Mouse (Mus musculus) cerebellum, postnatal 4 days (tissue): ENCODE measurements around the gene Clec18a.
"Not testable (repeated sequence)": the region's sequence is repeated elsewhere in the genome, so short reads cannot be mapped to it uniquely, and the experiment has no call there.

Experiments used
- DNase-seq, 2 experiments: peaks; one replicate each; pipeline ENCODE4 v3.0.0; 2022; ENCODE audit warnings: low spot score in 2 of 2, mixed read lengths in 1 of 2

Gene Clec18a

GRCm38 (mm10) chr8:111092326-111092725, at the start of gene Clec18a:
Clec18a (minus strand) TSS chr8:111092426.
- not testable (repeated sequence) for DNase-seq

GRCm38 (mm10) chr8:111130756-111131155, 38.5 kb upstream of the Clec18a start:
- DNase-seq, result no peak

- no peak for DNase-seq
Measured at GRCm38 (mm10) chr8:111119481-111119880, 27.3 kb upstream of the Clec18a start.

GRCm38 (mm10) chr8:111114891-111115290, 22.7 kb upstream of the Clec18a start:
- no peak for DNase-seq

GRCm38 (mm10) chr8:111094719-111095302, 2.6 kb upstream of the Clec18a start:
- peak in 1 of 2 experiments; percentile 13 for DNase-seq

GRCm38 (mm10) chr8:111093865-111094718, 1.9 kb upstream of the Clec18a start, which contains the start of gene Pdpr:
Pdpr (plus strand) TSS chr8:111094630.
- peak; percentile 84 to 96 for DNase-seq

- DNase-seq, result no peak
Measured at GRCm38 (mm10) chr8:111091706-111092105, 520 bp downstream of the Clec18a start.

GRCm38 (mm10) chr8:111090126-111090525, 2.1 kb downstream of the Clec18a start:
- DNase-seq, result peak; percentile 59 to 73

GRCm38 (mm10) chr8:111083936-111084335, 8.3 kb downstream of the Clec18a start:
- DNase-seq, result not testable (repeated sequence)

GRCm38 (mm10) chr8:111081580-111082258, 10.5 kb downstream of the Clec18a start:
- no peak for DNase-seq

- DNase-seq, result no peak
Measured at GRCm38 (mm10) chr8:111079861-111080271, 12.4 kb downstream of the Clec18a start.

GRCm38 (mm10) chr8:111079461-111079860, 12.8 kb downstream of the Clec18a start:
- no peak for DNase-seq

GRCm38 (mm10) chr8:111075926-111076325, 16.3 kb downstream of the Clec18a start:
- DNase-seq, result no peak

- DNase-seq, result not testable (repeated sequence)
Measured at GRCm38 (mm10) chr8:111068660-111069059, 23.6 kb downstream of the Clec18a start.

GRCm38 (mm10) chr8:111067439-111067838, 24.8 kb downstream of the Clec18a start:
- DNase-seq, result no peak

GRCm38 (mm10) chr8:111066308-111066707, 25.9 kb downstream of the Clec18a start:
- DNase-seq, result no peak

- DNase-seq, result no peak
Measured at GRCm38 (mm10) chr8:111062893-111063292, 29.3 kb downstream of the Clec18a start.

GRCm38 (mm10) chr8:111062072-111062757, 30.0 kb downstream of the Clec18a start:
- DNase-seq, result peak; percentile 88 to 95

GRCm38 (mm10) chr8:111061688-111062071, 30.5 kb downstream of the Clec18a start:
- DNase-seq, result peak in 1 of 2 experiments; percentile 11

- DNase-seq, result no peak
Measured at GRCm38 (mm10) chr8:111058946-111059572, 33.2 kb downstream of the Clec18a start.

- peak in 1 of 2 experiments; percentile 38 for DNase-seq
Measured at GRCm38 (mm10) chr8:111056691-111057293, 35.4 kb downstream of the Clec18a start.
